Mouse (Mus musculus) liver, embryonic 11.5 days (tissue): Measurements from ENCODE around the gene Sdhaf4. TPM values are rescaled to one million over a fixed set of nuclear protein-coding genes. Genes with fewer than 3 reads are reported as not detected.
A peak's percentile ranks its signal among the peaks of the same experiment; 100 is the strongest.
"Not testable (repeated sequence)": the region's sequence is repeated elsewhere in the genome, so short reads cannot be mapped to it uniquely, and the experiment has no call there.

Source experiments
- ATAC-seq: fragments of 200-750 bp; cut with Nextera tagmentation; replicated peaks from 2 replicates; pipeline ENCODE4 v1.8.0; 2017; ENCODE audit warnings: moderate number of reproducible peaks, mild to moderate bottlenecking, moderate TSS enrichment, moderate library complexity; ENCODE audit not compliant: low FRiP score
- DNase-seq: peaks from one replicate; pipeline ENCODE4 v3.0.0-alpha.2; 2017; ENCODE audit warnings: low spot score
- H3K27ac ChIP-seq: fragments of 300-500 bp; sonication (generic); 2 replicates; pipeline ENCODE4 v1.5.1; 2014; ENCODE audit warnings: mild to moderate bottlenecking, low read depth, low read length, control low read depth
- H3K27me3 ChIP-seq: fragments of 300-500 bp; sonication (generic); replicated peaks from 2 replicates; pipeline ENCODE4 v1.6.1; 2014; ENCODE audit warnings: low read length, mixed read lengths; ENCODE audit not compliant: control insufficient read depth, insufficient read depth
- H3K36me3 ChIP-seq: fragments of 300-500 bp; sonication (generic); 2 replicates; pipeline ENCODE4 v1.6.1; 2014; ENCODE audit warnings: mild to moderate bottlenecking, low read length, moderate library complexity, mixed read lengths; ENCODE audit not compliant: control insufficient read depth, insufficient read depth
- H3K4me1 ChIP-seq: fragments of 300-500 bp; sonication (generic); replicated peaks from 2 replicates; pipeline ENCODE4 v1.6.1; 2014; ENCODE audit warnings: low read length, mixed read lengths; ENCODE audit not compliant: control insufficient read depth, insufficient read depth
- H3K4me2 ChIP-seq: fragments of 300-500 bp; sonication (generic); 2 replicates; pipeline ENCODE4 v1.6.1; 2014; ENCODE audit warnings: mild to moderate bottlenecking, control low read depth, moderate library complexity
- H3K4me3 ChIP-seq: fragments of 300-500 bp; sonication (generic); 2 replicates; pipeline ENCODE4 v1.5.1; 2014; ENCODE audit warnings: low read depth, low read length, control low read depth
- H3K9ac ChIP-seq: fragments of 300-500 bp; sonication (generic); 2 replicates; pipeline ENCODE4 v1.6.1; 2014; ENCODE audit warnings: low read depth, low read length, control low read depth
- H3K9me3 ChIP-seq: fragments of 300-500 bp; sonication (generic); 2 replicates; pipeline ENCODE4 v1.6.1; 2016; ENCODE audit warnings: low read length, inconsistent platforms, mixed read lengths; ENCODE audit not compliant: control insufficient read depth
- WGBS: fragments of 180-500 bp; shearing (Covaris S2); extraction: QIAGEN DNeasy Blood & Tissue Kit; methylation state at CpG from one replicate; pipeline ENCODE4 v1.1.7; 2014; 5-methylcytosine and 5-hydroxymethylcytosine counted together
- polyA plus RNA-seq: library from polyadenylated mRNA; unstranded; fragments of >200 nt; fragmentation: Nextera tagmentation; extraction: Ambion mirVana; gene quantifications from 2 replicates; pipeline ENCODE4 v1.2.1, GENCODE M21; 2014

The Sdhaf4 gene
- polyA plus RNA-seq, 1 experiment from 2014 or later, result 68.8 TPM

GRCm38 (mm10) chr1:23999318-23999717 is 6.1 kb downstream of the Sdhaf4 start:
- Histone ChIP-seq H3K27me3 (no peaks in the 10 kb centered on the region), H3K27ac (no peak overlapping the region), H3K4me2 (no peak overlapping the region), H3K36me3 (peaks cover 16% of the 10 kb centered on the region), H3K9ac (no peak overlapping the region), H3K4me3 (no peak overlapping the region), H3K9me3 (no peaks in the 10 kb centered on the region), H3K4me1 (no peaks in the 10 kb centered on the region)
- ATAC-seq, result no peak
- no peak for DNase-seq
- 90% methylated on average over 5 of the region's 5 CpGs for WGBS

- WGBS, result 94% methylated on average over 7 of the region's 7 CpGs
- peak; percentile 3; the same call in 1 of the 2 replicates for ATAC-seq
- H3K4me1 ChIP-seq, result no peaks in the 10 kb centered on the region
- H3K27me3 ChIP-seq, result no peaks in the 10 kb centered on the region
- no peak overlapping the region for H3K27ac ChIP-seq
- no peak overlapping the region for H3K4me3 ChIP-seq
- H3K9ac ChIP-seq, result no peak overlapping the region
- H3K36me3 ChIP-seq, result peaks cover 16% of the 10 kb centered on the region
- H3K9me3 ChIP-seq, result no peaks in the 10 kb centered on the region
- H3K4me2 ChIP-seq, result no peak overlapping the region
- no peak for DNase-seq
These were observed 6.6 kb downstream of the Sdhaf4 start for GRCm38 (mm10) chr1:23998866-23999265.

GRCm38 (mm10) chr1:23998120-23998810 is 7.2 kb downstream of the Sdhaf4 start:
- Histone ChIP-seq H3K4me3 (no peak overlapping the region), H3K27ac (peak overlapping the region; percentile 1; the same call in 1 of the 2 replicates), H3K9me3 (no peaks in the 10 kb centered on the region), H3K36me3 (peaks cover 16% of the 10 kb centered on the region), H3K27me3 (no peaks in the 10 kb centered on the region), H3K9ac (no peak overlapping the region), H3K4me2 (no peak overlapping the region), H3K4me1 (no peaks in the 10 kb centered on the region)
- ATAC-seq (peak; percentile 78), DNase-seq (no peak)
- WGBS, result 65% methylated on average over 7 of the region's 7 CpGs

GRCm38 (mm10) chr1:23997493-23997892 is 8.0 kb downstream of the Sdhaf4 start:
- H3K4me3 ChIP-seq, result no peak overlapping the region
- DNase-seq (no peak), ATAC-seq (no peak)
- H3K4me2 ChIP-seq, result no peak overlapping the region
- no peaks in the 10 kb centered on the region for H3K4me1 ChIP-seq
- 85% methylated on average over 3 of the region's 3 CpGs for WGBS
- H3K9me3 ChIP-seq, result no peaks in the 10 kb centered on the region
- peaks cover 16% of the 10 kb centered on the region for H3K36me3 ChIP-seq
- no peaks in the 10 kb centered on the region for H3K27me3 ChIP-seq
- H3K9ac ChIP-seq, result no peak overlapping the region
- peak overlapping the region; percentile 1; the same call in 1 of the 2 replicates for H3K27ac ChIP-seq

GRCm38 (mm10) chr1:23995420-23995819 is 10.0 kb downstream of the Sdhaf4 start:
- Histone ChIP-seq H3K27ac (no peak overlapping the region), H3K4me2 (no peak overlapping the region), H3K27me3 (no peaks in the 10 kb centered on the region), H3K9ac (no peak overlapping the region), H3K4me1 (no peaks in the 10 kb centered on the region), H3K9me3 (no peaks in the 10 kb centered on the region), H3K4me3 (no peak overlapping the region), H3K36me3 (peaks cover 11% of the 10 kb centered on the region)
- 91% methylated on average over 4 of the region's 4 CpGs for WGBS
- ATAC-seq, result no peak
- DNase-seq, result no peak

- ATAC-seq (no peak), DNase-seq (no peak)
- no peaks in the 10 kb centered on the region for H3K4me1 ChIP-seq
- no peaks in the 10 kb centered on the region for H3K9me3 ChIP-seq
- H3K27me3 ChIP-seq, result no peaks in the 10 kb centered on the region
- no peak overlapping the region for H3K4me3 ChIP-seq
- no peak overlapping the region for H3K4me2 ChIP-seq
- WGBS, result 68% methylated on average over 3 of the region's 3 CpGs
- no peak overlapping the region for H3K27ac ChIP-seq
- no peak overlapping the region for H3K9ac ChIP-seq
- no peaks in the 10 kb centered on the region for H3K36me3 ChIP-seq
These were observed 22.3 kb downstream of the Sdhaf4 start for GRCm38 (mm10) chr1:23983118-23983517.

- Histone ChIP-seq H3K4me2 (no peak overlapping the region), H3K9me3 (no peaks in the 10 kb centered on the region), H3K4me3 (no peak overlapping the region), H3K4me1 (no peaks in the 10 kb centered on the region), H3K27me3 (no peaks in the 10 kb centered on the region), H3K36me3 (no peaks in the 10 kb centered on the region), H3K9ac (no peak overlapping the region), H3K27ac (no peak overlapping the region)
- ATAC-seq (no peak), DNase-seq (no peak)
- WGBS, result 81% methylated on average over 6 of the region's 6 CpGs
These were observed 27.2 kb downstream of the Sdhaf4 start for GRCm38 (mm10) chr1:23978281-23978680.

GRCm38 (mm10) chr1:23971159-23971558 is 34.3 kb downstream of the Sdhaf4 start:
- DNase-seq, H3K27me3 ChIP-seq, H3K9ac ChIP-seq, H3K4me3 ChIP-seq, H3K36me3 ChIP-seq, H3K4me2 ChIP-seq, H3K27ac ChIP-seq, H3K4me1 ChIP-seq, H3K9me3 ChIP-seq, ATAC-seq: not testable (repeated sequence)
- 77% methylated on average over 4 of the region's 4 CpGs for WGBS

GRCm38 (mm10) chr1:23968027-23968725 is 37.3 kb downstream of the Sdhaf4 start:
- Histone ChIP-seq H3K4me2 (no peak overlapping the region), H3K27ac (no peak overlapping the region), H3K4me3 (no peak overlapping the region), H3K9me3 (no peaks in the 10 kb centered on the region), H3K27me3 (no peaks in the 10 kb centered on the region), H3K9ac (no peak overlapping the region), H3K36me3 (no peaks in the 10 kb centered on the region), H3K4me1 (no peaks in the 10 kb centered on the region)
- ATAC-seq, result no peak
- WGBS, result 80% methylated on average over 9 of the region's 9 CpGs
- DNase-seq, result no peak
